Mouse (Mus musculus): ENCODE data around the gene Gprc5b.

Gprc5b gene

DNA sequence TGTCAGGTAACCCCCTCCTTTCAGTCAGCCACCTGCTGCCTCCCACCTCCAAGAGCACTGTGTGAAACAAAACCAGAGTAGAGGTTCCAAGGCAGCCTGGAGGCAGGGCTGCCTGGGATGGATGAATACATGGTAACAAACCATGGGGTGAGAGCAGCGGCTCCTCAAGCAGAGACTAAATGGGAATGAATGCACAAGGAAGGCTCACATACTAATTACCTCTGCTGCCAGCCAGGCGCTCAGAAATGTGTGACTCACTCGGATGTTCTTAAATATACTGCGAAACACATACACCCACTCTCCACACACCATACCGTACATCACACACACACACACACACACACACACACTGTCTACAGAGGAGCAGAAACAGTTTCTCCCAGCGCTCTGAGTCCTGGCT lies 4.7 kb downstream of the Gprc5b start:
- peak; percentile 97 for DNase-seq (ENCODE audit: low read depth, low spot score)

- DNase-seq (ENCODE audit: low read depth, low spot score) = no peak
Observed at GRCm38 (mm10) chr7:118989275-118989856, 5.6 kb downstream of the Gprc5b start.

- DNase-seq (ENCODE audit: low read depth, low spot score) = no peak
Observed at GRCm38 (mm10) chr7:118986369-118986768, 8.6 kb downstream of the Gprc5b start.

DNA sequence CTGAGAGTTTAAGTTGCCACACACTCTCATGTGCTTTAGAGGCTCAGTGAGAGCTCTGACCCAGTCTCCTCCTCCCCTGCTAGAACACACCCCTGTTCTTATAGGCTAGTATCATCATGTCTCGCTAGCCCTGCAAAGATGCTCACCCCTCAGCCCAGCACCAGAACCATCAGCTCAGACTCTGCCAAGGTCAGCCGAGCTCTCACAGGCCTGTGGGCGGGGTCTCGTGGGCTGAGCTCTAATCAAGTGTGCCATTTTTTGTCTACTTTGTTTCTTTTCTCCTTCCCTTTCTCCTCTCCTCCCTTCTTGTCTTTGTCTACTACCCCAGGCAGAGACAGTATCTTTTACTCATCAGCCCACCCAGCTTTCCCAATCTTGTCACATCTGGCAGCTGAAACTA lies 9.2 kb downstream of the Gprc5b start:
- no peak for DNase-seq (ENCODE audit: low read depth, low spot score)

GRCm38 (mm10) chr7:118983961-118984360 lies 11.1 kb downstream of the Gprc5b start:
- peak; percentile 51 for DNase-seq (ENCODE audit: low read depth, low spot score)

- DNase-seq (ENCODE audit: low read depth, low spot score) = no peak
Observed at GRCm38 (mm10) chr7:118982586-118982985, 12.4 kb downstream of the Gprc5b start.

DNA sequence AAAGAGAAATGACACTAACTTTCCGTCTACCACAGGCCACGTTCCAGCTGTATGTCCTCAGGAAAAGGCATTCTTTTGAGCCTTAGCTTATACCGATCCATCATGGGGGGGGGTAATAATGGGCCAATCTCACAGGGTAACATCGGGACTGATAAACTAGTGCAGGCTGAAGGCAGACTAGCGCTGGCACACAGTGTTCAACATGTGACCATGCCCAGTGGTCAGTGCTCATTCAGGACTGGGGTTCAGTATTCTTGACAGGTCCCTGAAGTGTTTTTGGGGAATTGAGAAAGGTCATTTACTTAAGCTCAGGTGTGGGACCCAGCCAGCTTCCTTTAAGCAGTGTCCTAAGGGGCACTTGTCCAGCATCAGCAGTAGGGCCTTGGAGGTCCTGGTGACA lies 13.2 kb downstream of the Gprc5b start:
- DNase-seq (ENCODE audit: low read depth, low spot score) = no peak

DNA sequence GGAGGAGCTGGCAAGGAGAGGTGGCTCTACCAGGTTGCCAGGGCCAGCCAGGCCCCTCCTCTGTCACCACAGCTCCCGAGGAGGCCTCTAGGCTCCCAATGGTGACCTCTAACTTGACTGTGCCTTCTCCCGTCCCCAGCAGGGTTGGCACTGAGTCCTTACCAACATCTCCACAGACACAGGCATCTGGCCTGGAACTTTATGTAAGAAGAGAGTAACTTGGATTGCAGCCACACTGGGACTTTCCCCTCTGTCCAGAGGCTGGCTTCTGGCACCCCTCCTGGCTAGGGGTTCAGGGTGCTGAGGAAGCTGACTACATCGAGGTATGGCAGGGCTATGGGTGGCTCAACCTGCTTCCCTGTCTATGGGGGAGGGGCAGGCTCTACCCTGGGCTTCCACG lies 13.7 kb downstream of the Gprc5b start:
- DNase-seq (ENCODE audit: low read depth, low spot score) = no peak

GRCm38 (mm10) chr7:118979708-118980107 lies 15.3 kb downstream of the Gprc5b start:
- DNase-seq (ENCODE audit: low read depth, low spot score) = no peak

- DNase-seq (ENCODE audit: low read depth, low spot score) = no peak
Observed at GRCm38 (mm10) chr7:118979121-118979520, 15.9 kb downstream of the Gprc5b start.

DNA sequence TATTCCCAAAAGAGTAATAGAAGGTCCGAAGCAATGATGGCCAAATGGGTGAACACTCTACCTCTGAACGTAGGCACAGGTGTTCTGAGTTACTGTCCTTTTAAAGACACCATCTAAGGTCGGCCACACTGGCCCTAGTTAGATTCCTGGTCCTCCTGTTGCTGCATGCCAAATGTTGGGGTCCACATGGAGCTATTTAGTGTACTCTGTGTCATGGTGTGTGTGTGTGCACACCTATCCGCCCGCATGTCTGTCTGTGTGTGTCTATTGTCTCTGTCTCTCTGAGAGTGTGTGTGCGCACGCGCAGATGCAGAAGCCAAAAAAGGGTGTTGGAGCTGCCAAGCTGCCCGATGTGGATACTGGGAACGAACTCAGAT lies 17.9 kb downstream of the Gprc5b start:
- DNase-seq (ENCODE audit: low read depth, low spot score) = no peak

DNA sequence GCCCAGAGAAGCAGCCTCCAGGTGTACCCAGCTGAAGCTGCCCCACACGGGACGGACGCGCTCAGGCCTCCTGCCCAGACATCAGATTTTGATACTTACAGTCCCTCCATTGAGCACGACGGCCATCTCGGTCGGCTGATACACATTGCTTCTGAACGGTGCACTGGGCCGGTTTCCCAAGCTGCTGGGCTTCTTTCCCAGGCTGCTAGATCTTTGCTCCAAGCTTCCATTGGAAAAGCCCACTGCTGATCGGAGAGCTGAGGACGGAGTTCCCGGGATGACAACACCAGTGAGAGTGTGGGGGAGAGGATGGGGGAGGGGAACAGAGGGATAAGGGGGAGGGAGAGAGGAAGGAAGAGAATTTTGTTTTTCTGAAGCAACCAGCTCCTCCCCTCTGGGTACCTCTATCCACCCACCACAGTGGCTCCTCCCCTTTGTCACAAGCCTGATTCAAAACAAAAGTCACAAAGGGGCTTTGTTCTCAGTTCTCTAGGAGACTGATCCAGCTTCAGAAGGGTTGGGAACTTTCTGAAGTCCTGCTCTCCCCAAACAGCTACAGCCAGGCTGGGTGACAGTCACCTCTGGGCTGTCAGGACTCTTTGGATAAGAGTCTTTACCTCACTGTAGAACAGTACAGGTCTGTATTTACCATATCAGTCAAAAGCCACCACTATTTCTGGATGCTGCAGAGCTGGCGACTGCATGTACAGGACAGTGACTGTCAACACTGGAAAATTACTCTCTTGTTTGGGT lies 18.4 kb downstream of the Gprc5b start:
- DNase-seq (ENCODE audit: low read depth, low spot score) = peak; percentile 79

GRCm38 (mm10) chr7:118975837-118976236 lies 19.2 kb downstream of the Gprc5b start:
- no peak for DNase-seq (ENCODE audit: low read depth, low spot score)

DNA sequence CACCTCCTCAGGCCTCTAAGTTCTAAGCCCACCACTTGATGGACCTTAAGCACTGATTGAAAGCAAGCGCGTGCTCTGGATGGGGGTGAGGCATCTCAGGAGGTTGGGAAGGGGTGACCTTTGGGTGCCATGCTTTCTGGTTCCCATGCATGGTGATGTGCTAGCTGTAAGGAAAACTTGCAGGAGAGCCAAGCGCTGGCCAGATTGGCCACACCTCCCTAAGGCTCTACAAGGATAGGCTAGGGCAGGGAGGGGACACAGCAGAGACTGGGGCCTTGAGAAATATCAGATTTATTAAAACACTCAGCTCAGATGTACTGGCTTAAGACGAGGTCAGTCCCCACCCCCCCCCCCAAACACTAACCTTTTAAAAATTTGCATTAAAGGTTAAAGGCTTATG lies 21.6 kb downstream of the Gprc5b start:
- no peak for DNase-seq (ENCODE audit: low read depth, low spot score)

- DNase-seq (ENCODE audit: low read depth, low spot score) = no peak
Observed at GRCm38 (mm10) chr7:118972306-118972705, 22.7 kb downstream of the Gprc5b start.

GRCm38 (mm10) chr7:118971499-118971898 lies 23.5 kb downstream of the Gprc5b start:
- DNase-seq (ENCODE audit: low read depth, low spot score) = no peak

DNA sequence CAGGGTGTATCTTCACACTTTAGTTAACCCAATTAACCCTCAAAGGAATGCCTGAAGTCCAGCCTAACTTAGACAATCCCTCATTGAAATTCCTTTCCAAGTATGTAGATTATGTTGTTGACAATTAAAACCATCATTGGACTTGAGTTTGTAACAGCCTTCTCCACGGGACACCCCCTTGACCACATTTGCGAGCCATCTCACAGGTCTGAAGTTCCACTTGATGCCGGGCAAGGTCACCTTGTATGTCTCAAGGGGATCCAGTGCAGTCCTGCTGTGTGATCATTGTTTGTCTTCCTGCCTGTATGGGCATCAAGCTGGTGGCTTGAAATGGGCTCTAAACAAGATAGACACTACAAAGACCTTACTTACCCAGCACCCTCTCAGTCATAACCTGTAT lies 26.1 kb downstream of the Gprc5b start:
- no peak for DNase-seq (ENCODE audit: low read depth, low spot score)

GRCm38 (mm10) chr7:118965198-118965597 lies 29.8 kb downstream of the Gprc5b start:
- DNase-seq (ENCODE audit: low read depth, low spot score) = no peak

GRCm38 (mm10) chr7:118964777-118965176 lies 30.2 kb downstream of the Gprc5b start:
- no peak for DNase-seq (ENCODE audit: low read depth, low spot score)

GRCm38 (mm10) chr7:118959209-118959608 lies 35.8 kb downstream of the Gprc5b start:
- peak; percentile 60 for DNase-seq (ENCODE audit: low read depth, low spot score)

- no peak for DNase-seq (ENCODE audit: low read depth, low spot score)
Observed at GRCm38 (mm10) chr7:118956616-118957246, 38.3 kb downstream of the Gprc5b start.

GRCm38 (mm10) chr7:118954968-118955367 lies 40.0 kb downstream of the Gprc5b start:
- DNase-seq (ENCODE audit: low read depth, low spot score) = no peak
